Mouse (Mus musculus): ENCODE measurements around the gene Pigq. TPM values are rescaled to one million over a fixed set of nuclear protein-coding genes. Genes with fewer than 3 reads are reported as not detected.

Gene Pigq
- polyA plus RNA-seq, 1 experiment from 2014 or later = 69.8 TPM

DNA sequence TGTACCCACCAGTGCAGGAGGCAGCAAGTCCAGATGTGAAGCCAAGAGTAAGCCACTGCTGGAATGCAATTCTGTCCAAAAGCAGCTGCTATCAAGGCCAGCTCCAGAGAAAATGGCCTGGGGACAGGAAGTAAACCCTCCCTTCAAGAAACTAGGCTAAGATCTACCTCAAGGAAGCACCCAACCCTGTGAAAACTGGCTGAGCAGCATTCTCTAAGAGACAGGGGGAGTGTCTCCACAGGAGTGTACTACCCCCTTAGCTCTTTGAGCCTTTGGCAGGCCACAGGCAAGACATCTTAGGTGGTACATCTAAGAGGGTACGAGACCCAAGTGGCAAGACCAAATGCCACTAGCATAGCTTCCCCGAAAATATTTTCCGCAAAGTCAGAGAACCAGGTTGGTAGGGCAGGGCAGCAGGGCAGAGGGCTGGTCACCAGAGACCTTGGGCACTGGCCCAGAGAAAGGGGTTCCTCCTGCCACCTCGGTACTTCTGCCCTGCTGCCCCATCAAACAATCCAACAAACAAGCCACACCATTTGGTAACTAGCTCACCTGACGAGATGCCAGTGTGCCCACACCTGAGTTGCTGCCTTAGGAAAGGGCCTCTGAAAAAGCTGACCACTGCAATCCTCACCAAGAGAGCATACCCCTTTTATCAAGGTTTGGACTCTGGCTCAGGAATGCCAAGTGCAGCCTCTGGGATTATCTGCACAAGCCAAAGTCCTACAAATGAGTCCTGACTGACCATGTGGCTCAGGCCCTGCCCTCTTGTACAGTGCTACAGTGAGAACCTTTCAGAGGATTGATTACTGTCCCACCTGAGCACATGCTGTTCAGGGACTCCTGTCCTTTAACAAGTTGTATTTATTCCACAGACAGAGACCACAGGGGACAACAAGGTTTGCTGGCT is 35.3 kb upstream of the Pigq start:
- WGBS = 85% methylated on average over 5 of the region's 5 CpGs
- no peak for ATAC-seq (ENCODE audit: insufficient number of reproducible peaks, low FRiP score)
- H3K36me3 ChIP-seq = no peaks in the 10 kb centered on the region
- no peak overlapping the region for H3K27ac ChIP-seq (ENCODE audit: poor library complexity, severe bottlenecking)
- 0 out of 2 replicates have a peak overlapping the region, but pooled peaks have one; percentile 1 for H3K9ac ChIP-seq
- no peaks in the 10 kb centered on the region for H3K9me3 ChIP-seq (replicated peaks)
- no peak overlapping the region for H3K4me2 ChIP-seq
- H3K4me3 ChIP-seq = no peak overlapping the region
- peaks cover 33% of the 10 kb centered on the region for H3K4me1 ChIP-seq (replicated peaks)
- H3K27me3 ChIP-seq (replicated peaks) = no peaks in the 10 kb centered on the region

DNA sequence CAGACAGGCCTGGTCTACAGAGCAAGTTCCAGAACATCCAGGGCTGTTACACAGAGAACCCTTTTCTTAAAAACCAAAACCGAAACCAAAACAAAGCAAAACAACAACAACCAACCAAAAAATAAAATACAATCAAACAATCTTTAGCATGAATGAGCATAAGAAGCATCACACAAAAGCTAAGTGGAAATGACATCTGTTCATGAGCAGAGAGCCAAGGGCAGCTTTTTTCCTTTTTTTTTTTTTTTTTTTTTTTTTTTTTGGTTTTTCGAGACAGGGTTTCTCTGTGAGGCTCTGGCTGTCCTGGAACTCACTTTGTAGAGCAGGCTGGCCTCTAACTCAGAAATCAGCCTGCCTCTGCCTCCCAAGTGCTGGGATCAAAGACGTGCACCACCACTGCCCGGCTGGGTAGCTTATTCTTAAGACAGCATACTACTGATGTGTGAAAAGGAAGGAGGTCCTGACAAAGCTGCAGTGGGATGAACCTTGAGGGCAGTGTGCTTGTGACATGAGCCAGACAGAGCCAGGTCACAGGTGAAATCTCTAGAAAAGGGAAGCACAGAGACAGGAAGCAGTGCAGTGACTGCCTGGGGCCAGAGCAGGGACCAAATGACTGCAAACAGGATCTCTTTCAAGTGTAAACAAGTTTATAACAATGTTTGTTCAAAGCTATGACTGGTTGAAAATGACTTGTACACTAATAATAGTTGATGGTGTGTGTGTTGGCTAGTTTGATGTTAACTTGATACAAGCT is 26.4 kb upstream of the Pigq start:
- Histone ChIP-seq H3K9me3 (replicated peaks) (no peaks in the 10 kb centered on the region), H3K9ac (no peak overlapping the region), H3K4me1 (replicated peaks) (peaks cover 14% of the 10 kb centered on the region), H3K36me3 (0 out of 2 replicates have a peak, but pooled peaks cover 3% of the 10 kb centered on the region), H3K4me3 (no peak overlapping the region), H3K27ac (ENCODE audit: poor library complexity, severe bottlenecking) (no peak overlapping the region), H3K27me3 (replicated peaks) (no peaks in the 10 kb centered on the region), H3K4me2 (no peak overlapping the region)
- no peak for ATAC-seq (ENCODE audit: insufficient number of reproducible peaks, low FRiP score)
- WGBS = 80% methylated on average over 4 of the region's 4 CpGs

DNA sequence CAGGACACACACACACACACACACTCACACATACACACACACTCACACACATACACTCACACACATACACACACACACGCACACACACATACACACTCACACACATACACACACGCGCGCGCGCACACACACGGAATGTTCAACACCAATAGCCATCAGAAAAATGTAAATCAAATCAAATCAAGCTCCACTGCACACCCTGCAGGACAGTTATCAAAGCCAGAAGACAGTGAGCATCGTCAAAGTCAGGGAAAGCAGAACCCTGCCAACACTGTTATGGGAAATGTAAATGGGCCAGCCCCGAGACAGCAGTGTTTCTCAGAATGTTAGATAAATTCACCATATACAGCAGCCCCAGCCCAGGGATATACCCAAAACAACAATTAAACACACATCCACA is 25.7 kb upstream of the Pigq start:
- Histone ChIP-seq H3K27me3 (replicated peaks) (no peaks in the 10 kb centered on the region), H3K36me3 (0 out of 2 replicates have a peak, but pooled peaks cover 3% of the 10 kb centered on the region), H3K9ac (no peak overlapping the region), H3K4me1 (replicated peaks) (peaks cover 14% of the 10 kb centered on the region), H3K4me3 (no peak overlapping the region), H3K27ac (ENCODE audit: poor library complexity, severe bottlenecking) (no peak overlapping the region), H3K4me2 (no peak overlapping the region), H3K9me3 (replicated peaks) (no peaks in the 10 kb centered on the region)
- 93% methylated on average over 9 of the region's 9 CpGs for WGBS
- ATAC-seq (ENCODE audit: insufficient number of reproducible peaks, low FRiP score) = no peak

DNA sequence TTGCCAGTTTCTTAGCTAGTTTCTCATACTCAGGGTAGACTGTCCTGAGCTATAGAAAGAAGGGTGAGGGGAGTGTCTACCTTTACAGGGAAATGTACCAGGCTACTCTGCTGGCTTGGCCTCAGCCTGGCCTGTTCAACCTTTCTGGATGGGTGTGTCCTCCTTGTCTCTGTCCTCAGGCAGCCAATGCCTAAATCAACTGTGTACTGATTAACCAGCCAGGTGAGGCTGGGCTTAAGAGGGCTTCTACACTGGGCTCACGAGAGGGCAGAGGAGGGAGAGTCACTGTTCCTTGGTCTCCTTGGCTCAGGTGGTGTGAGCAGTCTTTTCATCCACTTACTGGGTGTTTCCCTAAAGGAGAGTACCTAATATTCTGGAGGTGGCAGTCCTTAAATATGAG is 23.4 kb upstream of the Pigq start:
- Histone ChIP-seq H3K4me2 (no peak overlapping the region), H3K36me3 (peaks cover 19% of the 10 kb centered on the region), H3K4me1 (replicated peaks) (peaks cover 12% of the 10 kb centered on the region), H3K4me3 (no peak overlapping the region), H3K9ac (no peak overlapping the region), H3K27me3 (replicated peaks) (no peaks in the 10 kb centered on the region), H3K27ac (ENCODE audit: poor library complexity, severe bottlenecking) (no peak overlapping the region), H3K9me3 (replicated peaks) (no peaks in the 10 kb centered on the region)
- no peak for ATAC-seq (ENCODE audit: insufficient number of reproducible peaks, low FRiP score)
- WGBS = 62% methylated on average over 1 of the region's 1 CpGs

DNA sequence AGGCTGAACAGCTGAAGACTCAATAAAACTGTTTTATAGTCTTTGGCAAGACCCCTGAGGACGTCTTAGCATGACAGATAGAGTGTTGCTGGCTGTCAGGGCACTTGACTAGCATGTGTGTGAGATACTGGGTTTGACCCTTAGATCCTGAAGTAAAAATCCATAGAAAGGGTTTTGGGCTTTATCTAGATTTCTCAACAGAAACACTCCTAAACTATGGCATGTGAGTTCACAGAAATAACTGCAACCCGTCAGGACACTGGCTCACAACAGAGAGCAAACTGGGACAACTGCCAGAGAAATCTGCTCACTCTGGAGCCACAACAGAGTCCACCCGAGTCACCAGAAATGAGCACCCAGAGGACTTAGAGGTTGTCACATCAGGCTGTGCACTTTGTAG is 22.9 kb upstream of the Pigq start:
- Histone ChIP-seq H3K4me3 (no peak overlapping the region), H3K27ac (ENCODE audit: poor library complexity, severe bottlenecking) (no peak overlapping the region), H3K9me3 (replicated peaks) (no peaks in the 10 kb centered on the region), H3K9ac (no peak overlapping the region), H3K4me1 (replicated peaks) (peaks cover 9% of the 10 kb centered on the region), H3K4me2 (no peak overlapping the region), H3K36me3 (peaks cover 24% of the 10 kb centered on the region), H3K27me3 (replicated peaks) (no peaks in the 10 kb centered on the region)
- no peak for ATAC-seq (ENCODE audit: insufficient number of reproducible peaks, low FRiP score)
- 47% methylated on average over 3 of the region's 3 CpGs for WGBS

DNA sequence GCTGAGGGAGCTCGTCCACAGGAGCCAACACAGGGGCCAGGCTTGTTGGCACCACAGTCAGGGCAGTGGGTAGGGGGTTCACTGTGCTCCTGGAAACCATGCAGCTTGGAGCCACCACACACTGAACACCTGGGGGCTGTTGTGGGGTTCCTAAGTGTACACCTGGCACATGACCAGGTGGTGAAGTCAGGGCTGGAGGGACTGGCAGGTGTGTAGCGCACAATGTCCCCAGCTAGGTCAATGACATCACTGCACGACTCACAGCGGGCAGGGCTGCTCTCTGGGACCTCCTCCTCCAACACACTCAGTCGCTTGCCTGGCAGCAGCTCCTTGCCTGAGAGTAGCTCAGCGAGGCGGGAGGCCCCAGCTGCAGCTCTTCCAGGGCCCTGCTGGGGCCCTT is 19.5 kb upstream of the Pigq start:
- peaks cover 9% of the 10 kb centered on the region for H3K4me1 ChIP-seq (replicated peaks)
- no peaks in the 10 kb centered on the region for H3K27me3 ChIP-seq (replicated peaks)
- 86% methylated on average over 7 of the region's 7 CpGs for WGBS
- no peaks in the 10 kb centered on the region for H3K9me3 ChIP-seq (replicated peaks)
- H3K4me3 ChIP-seq = no peak overlapping the region
- H3K36me3 ChIP-seq = peaks cover 54% of the 10 kb centered on the region
- ATAC-seq (ENCODE audit: insufficient number of reproducible peaks, low FRiP score) = 0 out of 2 replicates have a peak, but pooled peaks have one; percentile 18
- H3K9ac ChIP-seq = no peak overlapping the region
- H3K4me2 ChIP-seq = no peak overlapping the region
- H3K27ac ChIP-seq (ENCODE audit: poor library complexity, severe bottlenecking) = no peak overlapping the region

DNA sequence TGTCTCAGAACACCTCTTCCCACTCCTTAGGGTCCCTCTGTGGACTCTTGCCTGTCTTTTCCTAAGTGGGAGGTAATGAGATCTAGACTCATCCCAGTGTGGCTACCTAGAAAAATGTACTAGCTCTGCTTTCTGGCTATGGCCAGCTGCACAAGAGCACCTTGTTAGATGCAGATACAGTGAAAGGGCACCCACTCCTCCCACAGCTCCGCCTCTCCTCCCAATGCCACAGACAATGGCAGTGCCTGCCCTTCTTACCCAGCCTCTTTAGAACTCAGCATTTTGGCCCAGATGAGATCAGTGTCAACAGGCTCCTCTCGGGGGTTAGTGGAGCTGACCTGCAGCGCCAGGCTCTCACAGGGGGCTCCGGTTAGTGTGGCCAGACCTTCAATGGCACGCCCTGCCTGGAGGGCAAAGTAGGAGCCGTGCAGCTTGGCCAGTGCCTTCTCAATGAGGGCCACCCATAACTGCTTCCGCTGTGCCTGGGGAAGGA is 17.7 kb upstream of the Pigq start:
- no peak overlapping the region for H3K9ac ChIP-seq
- no peak for ATAC-seq (ENCODE audit: insufficient number of reproducible peaks, low FRiP score)
- H3K36me3 ChIP-seq = peaks cover 70% of the 10 kb centered on the region
- 94% methylated on average over 7 of the region's 7 CpGs for WGBS
- no peaks in the 10 kb centered on the region for H3K27me3 ChIP-seq (replicated peaks)
- no peaks in the 10 kb centered on the region for H3K9me3 ChIP-seq (replicated peaks)
- no peak overlapping the region for H3K27ac ChIP-seq (ENCODE audit: poor library complexity, severe bottlenecking)
- no peaks in the 10 kb centered on the region for H3K4me1 ChIP-seq (replicated peaks)
- no peak overlapping the region for H3K4me2 ChIP-seq
- no peak overlapping the region for H3K4me3 ChIP-seq

DNA sequence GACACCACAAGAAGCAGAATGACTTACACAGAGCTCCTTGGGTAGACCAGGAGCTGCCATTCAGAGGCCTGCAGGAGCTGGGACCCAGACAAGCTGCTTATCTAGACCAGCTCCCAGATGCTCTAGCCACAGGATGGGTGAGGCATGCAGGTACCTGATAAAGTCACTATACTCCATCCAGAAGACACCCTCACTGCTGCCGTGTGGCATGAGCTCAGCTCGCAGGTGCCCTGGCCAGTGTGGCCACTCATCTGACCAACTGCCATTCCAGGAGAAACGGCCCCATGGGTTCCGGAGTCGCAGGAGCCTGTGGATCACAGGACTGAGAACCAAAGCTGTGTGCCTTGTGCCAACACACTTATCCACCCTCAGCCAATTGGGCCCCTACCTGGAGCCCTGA is 16.8 kb upstream of the Pigq start:
- no peaks in the 10 kb centered on the region for H3K27me3 ChIP-seq (replicated peaks)
- WGBS = 89% methylated on average over 5 of the region's 5 CpGs
- H3K36me3 ChIP-seq = peaks cover 73% of the 10 kb centered on the region
- no peak overlapping the region for H3K4me2 ChIP-seq
- no peaks in the 10 kb centered on the region for H3K9me3 ChIP-seq (replicated peaks)
- peak; percentile 54; the same call in 1 of the 2 replicates for ATAC-seq (ENCODE audit: insufficient number of reproducible peaks, low FRiP score)
- no peak overlapping the region for H3K27ac ChIP-seq (ENCODE audit: poor library complexity, severe bottlenecking)
- H3K9ac ChIP-seq = no peak overlapping the region
- no peak overlapping the region for H3K4me3 ChIP-seq
- no peaks in the 10 kb centered on the region for H3K4me1 ChIP-seq (replicated peaks)

DNA sequence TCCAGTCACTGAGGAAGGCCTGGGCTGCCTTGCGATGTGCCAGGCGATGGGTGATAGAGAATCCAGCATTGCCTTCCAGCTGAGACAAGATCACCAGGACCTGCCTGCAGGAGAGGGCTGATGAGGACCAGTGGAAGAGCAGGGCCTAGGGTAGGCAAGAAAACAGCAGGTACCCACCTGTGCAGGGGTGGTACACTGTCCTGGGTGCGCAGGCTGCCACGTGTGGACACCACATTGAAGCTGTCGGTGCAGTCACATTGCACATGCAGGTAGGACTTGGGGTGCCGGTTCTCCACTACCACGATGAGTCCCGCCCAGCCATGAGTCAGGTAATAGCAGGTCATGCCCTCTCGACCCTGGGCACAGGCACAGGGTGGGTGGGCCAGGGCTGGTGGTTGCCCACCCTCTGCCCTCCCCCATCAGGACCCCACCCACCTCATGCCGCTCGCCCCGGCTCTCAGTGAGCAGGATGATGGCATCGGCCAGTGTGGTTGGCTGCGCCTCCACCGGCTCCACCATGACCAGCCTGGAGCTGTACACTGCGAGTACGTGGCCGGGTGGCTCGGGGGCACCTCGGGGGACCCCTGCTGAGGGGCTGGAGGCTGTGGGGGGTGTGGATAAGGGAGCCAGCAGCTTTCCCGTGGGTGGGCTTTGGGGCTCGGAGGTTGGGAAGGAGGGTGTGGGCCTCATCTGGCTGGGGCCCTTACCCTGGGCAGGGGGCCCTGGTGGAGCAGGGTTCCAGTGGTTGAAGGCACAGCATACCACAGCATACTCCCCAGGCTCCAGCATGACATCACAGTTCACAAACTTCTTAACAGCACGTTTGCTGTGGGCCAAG is 15.1 kb upstream of the Pigq start:
- WGBS = 88% methylated on average over 23 of the region's 23 CpGs
- H3K36me3 ChIP-seq = peaks cover 70% of the 10 kb centered on the region
- 0 out of 2 replicates have a peak, but pooled peaks have one; percentile 7 for ATAC-seq (ENCODE audit: insufficient number of reproducible peaks, low FRiP score)

DNA sequence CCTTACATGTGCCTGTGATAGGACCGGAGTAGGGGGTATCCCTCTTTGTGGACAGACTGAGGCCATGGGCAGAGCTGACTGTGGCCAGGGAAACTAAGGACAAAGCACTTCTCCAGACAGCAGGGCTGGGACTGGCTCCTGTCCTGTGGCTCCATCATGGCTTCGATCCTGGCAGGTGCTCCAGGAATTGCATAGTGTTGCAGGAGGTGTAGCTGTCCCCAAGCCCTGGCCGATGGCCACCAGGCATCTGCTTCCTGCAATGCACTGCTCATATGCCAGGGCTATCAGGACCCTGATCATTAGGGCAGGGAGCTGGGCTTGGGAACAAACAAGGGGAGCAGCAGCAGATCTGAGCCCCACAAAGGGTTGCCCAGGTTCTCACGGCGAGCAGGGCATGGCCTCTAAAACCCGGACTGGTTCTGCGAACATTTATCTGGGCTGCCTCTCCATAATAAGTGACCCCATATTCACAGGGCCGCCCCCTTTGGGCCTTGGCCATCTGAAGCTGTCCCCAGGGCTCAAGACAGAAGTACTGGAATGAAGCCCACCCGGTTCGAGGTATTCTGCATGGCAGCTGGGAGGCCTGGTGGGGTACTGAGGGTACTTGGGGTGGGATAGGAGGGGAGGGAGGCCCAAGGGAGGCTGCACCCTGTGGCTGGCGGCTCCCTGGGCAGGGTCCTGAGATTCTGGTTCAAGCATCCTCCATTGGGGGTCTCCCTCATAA is 14.2 kb upstream of the Pigq start:
- no peak overlapping the region for H3K4me2 ChIP-seq
- ATAC-seq (ENCODE audit: insufficient number of reproducible peaks, low FRiP score) = no peak
- 94% methylated on average over 11 of the region's 11 CpGs for WGBS
- H3K9ac ChIP-seq = no peak overlapping the region
- no peak overlapping the region for H3K27ac ChIP-seq (ENCODE audit: poor library complexity, severe bottlenecking)
- no peaks in the 10 kb centered on the region for H3K9me3 ChIP-seq (replicated peaks)
- no peaks in the 10 kb centered on the region for H3K4me1 ChIP-seq (replicated peaks)
- H3K4me3 ChIP-seq = no peak overlapping the region
- H3K27me3 ChIP-seq (replicated peaks) = peaks cover 5% of the 10 kb centered on the region; the same call in 1 of the 2 replicates
- H3K36me3 ChIP-seq = peaks cover 61% of the 10 kb centered on the region

More for the DNA sequence above, 15.1 kb upstream of the Pigq start:
- H3K4me2 ChIP-seq = no peak overlapping the region
- no peaks in the 10 kb centered on the region for H3K9me3 ChIP-seq (replicated peaks)
- no peaks in the 10 kb centered on the region for H3K4me1 ChIP-seq (replicated peaks)
- H3K9ac ChIP-seq = no peak overlapping the region
- H3K4me3 ChIP-seq = no peak overlapping the region
- no peak overlapping the region for H3K27ac ChIP-seq (ENCODE audit: poor library complexity, severe bottlenecking)
- 0 out of 2 replicates have a peak, but pooled peaks cover 3% of the 10 kb centered on the region for H3K27me3 ChIP-seq (replicated peaks)
